Mouse (Mus musculus) liver, adult 10 weeks (tissue): Measurements from ENCODE around the gene Apol11a. TPM values are rescaled to one million over a fixed set of nuclear protein-coding genes. Genes with fewer than 3 reads are reported as not detected.

Experiments
- polyA plus RNA-seq: library from polyadenylated mRNA; stranded (reverse); fragments of 350-450 nt; fragmentation: Illumina TruSeq; extraction: RNeasy Lipid Tissue Mini Kit (QIAGEN cat#74804); gene quantifications from one replicate; pipeline ENCODE4 v1.2.3, GENCODE M21; 2014; ENCODE audit warnings: low read depth, low replicate concordance

Apol11a gene
- not detected for polyA plus RNA-seq

GRCm38 (mm10) chr15:77507966-77508365 is at the start of gene Apol11a:
Gene Apol11a (plus strand): TSS chr15:77508271.

GRCm38 (mm10) chr15:77476693-77477092 is 31.4 kb upstream of the Apol11a start, which contains the start of gene Apol10a:
Gene Apol10a (plus strand): TSS chr15:77477047.

GRCm38 (mm10) chr15:77533216-77533615 is 25.1 kb downstream of the Apol11a start, which contains the start of gene Apol7c:
Gene Apol7c (minus strand): TSS chr15:77533316.

GRCm38 (mm10) chr15:77561792-77562191 is 53.7 kb downstream of the Apol11a start, which contains the start of gene 1700025B11Rik:
Gene 1700025B11Rik (minus strand): TSS chr15:77561892.

Other genes with a start within 250 kb of the Apol11a start
- 11.9 TPM for gene Rbfox2, start 201.3 kb upstream of the Apol11a start, polyA plus RNA-seq
- 173 TPM for gene Apol7a, start 109.2 kb upstream of the Apol11a start, polyA plus RNA-seq
- 10.9 TPM for gene Apol9a, start 97.1 kb upstream of the Apol11a start, polyA plus RNA-seq
- not detected for gene Apol7b, start 60.8 kb upstream of the Apol11a start, polyA plus RNA-seq
- gene Apol10a, start 31.2 kb upstream of the Apol11a start, polyA plus RNA-seq, result not detected
- gene Apol7c, start 25.0 kb downstream of the Apol11a start, polyA plus RNA-seq, result 0.24 TPM
- not detected for gene 1700025B11Rik, start 53.6 kb downstream of the Apol11a start, polyA plus RNA-seq
- gene Apol10b, start 87.9 kb downstream of the Apol11a start, polyA plus RNA-seq, result 0.26 TPM
- gene Gm36245, start 91.0 kb downstream of the Apol11a start, polyA plus RNA-seq, result not detected
- not detected for gene Apol11b, start 135.0 kb downstream of the Apol11a start, polyA plus RNA-seq
- gene Apol7e, start 190.6 kb downstream of the Apol11a start, polyA plus RNA-seq, result 0.74 TPM
- gene Apol9b, start 220.8 kb downstream of the Apol11a start, polyA plus RNA-seq, result 28.4 TPM
- gene Apol8, start 248.7 kb downstream of the Apol11a start, polyA plus RNA-seq, result not detected